Mouse (Mus musculus) bone marrow, adult 2 months (tissue): ENCODE measurements around the gene Hdgfl2. TPM values are rescaled to one million over a fixed set of nuclear protein-coding genes. Genes with fewer than 3 reads are reported as not detected.
"Not testable (repeated sequence)": the region's sequence is repeated elsewhere in the genome, so short reads cannot be mapped to it uniquely, and the experiment has no call there.

Experiments
- H3K27ac ChIP-seq: fragments of 200-500 bp; 2 replicates; pipeline ENCODE4 v1.5.1; 2012; ENCODE audit warnings: low read depth, mild to moderate bottlenecking, control low read depth, inconsistent platforms, low read length; ENCODE audit not compliant: control insufficient read depth, poor library complexity, insufficient read depth
- H3K4me1 ChIP-seq: fragments of 200-500 bp; 2 replicates; pipeline ENCODE4 v1.6.1; 2011; ENCODE audit warnings: low read length; ENCODE audit not compliant: control insufficient read depth, insufficient read depth
- H3K4me3 ChIP-seq: fragments of 200-500 bp; replicated peaks from 2 replicates; pipeline ENCODE3; 2011; ENCODE audit warnings: mild to moderate bottlenecking, low read depth, low read length, control low read depth; ENCODE audit not compliant: control insufficient read depth
- CTCF ChIP-seq: fragments of 200-500 bp; IDR thresholded peaks from 2 replicates; pipeline ENCODE4 v1.5.1; 2011; ENCODE audit warnings: low read length, control low read depth; ENCODE audit not compliant: control insufficient read depth, insufficient read depth
- POLR2A ChIP-seq: fragments of 200-500 bp; IDR thresholded peaks from 2 replicates; pipeline ENCODE4 v1.6.1; 2011; ENCODE audit warnings: low read depth, mild to moderate bottlenecking, control low read depth, low read length, borderline replicate concordance; ENCODE audit not compliant: control insufficient read depth
- WGBS: fragments of 180-500 bp; shearing (Covaris S2); methylation state at CpG from one replicate; pipeline ENCODE4 v1.1.7; 2018; 5-methylcytosine and 5-hydroxymethylcytosine counted together
- polyA plus RNA-seq: library from polyadenylated mRNA; stranded (reverse); fragments of >200 nt; gene quantifications from 2 replicates; pipeline ENCODE4 v1.2.4, GENCODE M21; 2011; ENCODE audit warnings: low replicate concordance; ENCODE audit not compliant: missing spikeins, insufficient read depth, insufficient read length

Hdgfl2 gene
- polyA plus RNA-seq, 1 experiment: 145 TPM

- TF ChIP-seq POLR2A: no peak
- no peak for TF ChIP-seq CTCF
- WGBS: 91% methylated on average over 5 of the region's 5 CpGs
These were observed 7.2 kb upstream of the Hdgfl2 start for GRCm38 (mm10) chr17:56072243-56072642.

DNA sequence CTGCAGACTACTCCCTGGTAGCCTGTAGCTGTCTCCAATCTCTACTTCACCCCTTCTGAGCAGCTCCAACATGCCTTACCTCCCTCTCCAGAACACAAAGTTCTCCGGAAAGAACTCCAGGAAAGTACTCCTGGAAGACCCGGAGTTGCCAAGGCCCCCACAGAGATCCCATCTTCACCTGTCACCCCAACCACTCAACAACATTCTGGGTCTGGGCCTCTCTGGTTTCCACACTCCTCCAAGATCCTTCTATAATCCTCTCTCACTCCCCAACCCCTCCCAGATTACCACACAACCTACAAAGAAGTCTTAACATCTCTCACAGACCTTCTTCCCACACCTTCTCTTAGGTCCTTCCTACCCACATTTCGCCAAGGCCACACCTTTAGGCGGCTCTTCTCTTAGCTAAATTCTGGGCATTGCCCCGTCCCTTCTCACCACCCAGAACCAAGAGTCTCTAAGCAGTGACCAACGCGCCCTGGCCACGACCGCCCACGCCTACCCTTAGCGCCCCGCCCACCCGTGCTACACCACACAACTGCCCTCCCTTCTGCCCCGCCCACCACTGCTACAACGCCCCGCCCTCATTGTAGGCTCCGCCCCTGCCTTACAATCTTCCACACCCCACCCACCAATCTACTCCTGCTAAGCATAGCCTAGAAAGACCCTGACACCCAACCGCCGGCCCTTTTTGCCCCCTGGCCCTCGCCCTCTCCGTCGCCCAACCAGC, 5.2 kb upstream of the Hdgfl2 start:
- TF ChIP-seq POLR2A: no peak
- TF ChIP-seq CTCF: no peak
- H3K27ac ChIP-seq: peak overlapping the region; percentile 96
- 8% methylated on average over 22 of the region's 22 CpGs for WGBS

More at GRCm38 (mm10) chr17:56072243-56072642, 7.2 kb upstream of the Hdgfl2 start:
- Histone ChIP-seq H3K4me3 (no peak overlapping the region), H3K27ac (no peak overlapping the region), H3K4me1 (0 out of 2 replicates have a peak, but pooled peaks cover 1% of the 10 kb centered on the region)

GRCm38 (mm10) chr17:56074827-56075208, 4.6 kb upstream of the Hdgfl2 start, which contains the start of gene Ubxn6:
Gene Ubxn6, minus strand, starts transcription at chr17:56075028.
- H3K4me3 ChIP-seq: peak within 1 kb of the TSS; percentile 72
- H3K27ac ChIP-seq: peak within 1 kb of the TSS; percentile 96
- TF ChIP-seq POLR2A (peak; percentile 26; the same call in 1 of the 2 replicates), CTCF (peak; percentile 42; the same call in 1 of the 2 replicates)
- WGBS: 0% methylated on average over 35 of the region's 35 CpGs
- H3K4me1 ChIP-seq: peaks cover 3% of the 10 kb centered on the region; the same call in 1 of the 2 replicates

More for the DNA sequence above, 5.2 kb upstream of the Hdgfl2 start:
- peaks cover 3% of the 10 kb centered on the region; the same call in 1 of the 2 replicates for H3K4me1 ChIP-seq
- peak overlapping the region; percentile 72 for H3K4me3 ChIP-seq

- TF ChIP-seq POLR2A (no peak), CTCF (no peak)
- Histone ChIP-seq H3K27ac (no peak overlapping the region), H3K4me3 (no peak overlapping the region), H3K4me1 (peaks cover 7% of the 10 kb centered on the region; the same call in 1 of the 2 replicates)
- 78% methylated on average over 5 of the region's 5 CpGs for WGBS
These were observed 1.9 kb upstream of the Hdgfl2 start for GRCm38 (mm10) chr17:56077523-56077922.

DNA sequence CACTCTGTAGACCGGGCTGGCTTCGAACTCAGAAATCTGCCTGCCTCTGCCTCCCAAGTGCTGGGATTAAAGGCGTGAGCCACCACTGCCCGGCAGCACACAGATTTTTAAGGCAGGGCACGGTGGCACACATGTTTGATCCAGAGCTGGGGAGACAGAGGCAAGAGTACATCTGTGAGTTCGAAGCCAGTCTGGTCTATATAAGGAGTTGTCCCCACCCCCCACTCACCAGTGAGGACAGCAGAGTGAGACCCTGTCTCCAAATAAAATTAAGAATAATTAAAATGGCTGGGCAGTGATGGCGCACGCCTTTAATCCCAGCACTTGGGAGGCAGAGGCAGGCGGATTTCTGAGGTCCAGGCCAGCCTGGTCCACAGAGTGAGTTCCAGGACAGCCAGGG, 1.1 kb upstream of the Hdgfl2 start:
- H3K4me1 ChIP-seq: not testable (repeated sequence)
- peak overlapping the region; percentile 44 for H3K4me3 ChIP-seq
- 57% methylated on average over 9 of the region's 9 CpGs for WGBS
- peak overlapping the region; percentile 45; the same call in 1 of the 2 replicates for H3K27ac ChIP-seq

DNA sequence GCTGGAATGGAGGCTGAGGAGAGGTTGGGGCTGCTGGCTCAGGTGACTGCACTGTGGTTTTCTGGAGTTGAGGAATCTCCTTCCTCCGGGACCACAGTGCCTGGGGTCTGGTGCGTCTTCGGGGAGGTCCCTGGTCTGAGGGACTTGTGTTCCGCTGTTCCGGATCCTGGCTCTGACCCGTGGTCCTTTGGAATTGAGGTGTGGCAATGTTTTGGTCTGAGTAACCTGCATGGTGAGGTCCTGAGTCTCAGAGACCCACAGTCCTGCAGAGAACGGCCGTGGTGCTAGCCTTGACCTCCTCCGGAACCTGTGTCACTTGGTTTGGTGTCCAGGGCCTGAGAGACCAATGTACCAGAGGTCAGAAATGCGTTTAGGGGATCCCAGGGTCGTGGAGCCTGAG, 487 bp downstream of the Hdgfl2 start:
- TF ChIP-seq POLR2A: no peak
- TF ChIP-seq CTCF: 0 out of 2 replicates have a peak, but pooled peaks have one; percentile 4
- peak overlapping the region; percentile 95 for H3K4me3 ChIP-seq
- under 1% methylated on average over 11 of the region's 11 CpGs for WGBS
- peaks cover 7% of the 10 kb centered on the region; the same call in 1 of the 2 replicates for H3K4me1 ChIP-seq
- H3K27ac ChIP-seq: no peak overlapping the region

- no peak for TF ChIP-seq POLR2A
- TF ChIP-seq CTCF: no peak
- Histone ChIP-seq H3K4me1 (peaks cover 5% of the 10 kb centered on the region; the same call in 1 of the 2 replicates), H3K4me3 (peak overlapping the region; percentile 35), H3K27ac (no peak overlapping the region)
- WGBS: 30% methylated on average over 8 of the region's 8 CpGs
These were observed 1.5 kb downstream of the Hdgfl2 start for GRCm38 (mm10) chr17:56080781-56081585.

GRCm38 (mm10) chr17:56092312-56092711, 12.9 kb downstream of the Hdgfl2 start:
- H3K4me3 ChIP-seq: no peak overlapping the region
- TF ChIP-seq CTCF (no peak), POLR2A (no peak)
- no peaks in the 10 kb centered on the region for H3K4me1 ChIP-seq
- 79% methylated on average over 1 of the region's 1 CpGs for WGBS
- no peak overlapping the region for H3K27ac ChIP-seq
